Mouse (Mus musculus) testis, adult 2 months (tissue): ENCODE measurements at regions not wholly inside any gene's neighbourhood (a gene's known extent, or its start where the extent isn't known, plus 50 kb on each side); places are given as distances from the start of the nearest gene placed in this dataset.

ENCODE experiments used
- H3K27ac ChIP-seq: fragments of 200-500 bp; 2 replicates; pipeline ENCODE4 v1.5.1; 2012; ENCODE audit warnings: low read depth, low read length; ENCODE audit not compliant: control insufficient read depth, insufficient read depth
- H3K27me3 ChIP-seq: fragments of 200-500 bp; 2 replicates; pipeline ENCODE4 v1.6.1; 2012; ENCODE audit warnings: mild to moderate bottlenecking, low read length, moderate library complexity; ENCODE audit not compliant: control insufficient read depth, insufficient read depth
- H3K36me3 ChIP-seq: fragments of 200-500 bp; 2 replicates; pipeline ENCODE4 v1.6.1; 2012; ENCODE audit warnings: mild to moderate bottlenecking, low read length; ENCODE audit not compliant: control insufficient read depth, insufficient read depth
- H3K4me1 ChIP-seq: fragments of 200-500 bp; 2 replicates; pipeline ENCODE4 v1.6.1; 2012; ENCODE audit warnings: low read length; ENCODE audit not compliant: control insufficient read depth, insufficient read depth
- H3K4me3 ChIP-seq: fragments of 200-500 bp; 2 replicates; pipeline ENCODE4 v1.5.1; 2012; ENCODE audit warnings: low read depth, mild to moderate bottlenecking, low read length, moderate library complexity, mixed read lengths; ENCODE audit not compliant: control insufficient read depth
- CTCF ChIP-seq: fragments of 200-500 bp; IDR thresholded peaks from 2 replicates; pipeline ENCODE4 v1.5.1; 2012; ENCODE audit warnings: low read depth, mild to moderate bottlenecking, inconsistent platforms, low read length, moderate library complexity; ENCODE audit not compliant: control insufficient read depth, insufficient read depth, insufficient replicate concordance
- POLR2A ChIP-seq: fragments of 200-500 bp; IDR thresholded peaks from 2 replicates; pipeline ENCODE4 v1.6.1; 2012; ENCODE audit warnings: low read depth, mild to moderate bottlenecking, inconsistent platforms, low read length, moderate library complexity; ENCODE audit not compliant: control insufficient read depth

- no peak overlapping the region for H3K27ac ChIP-seq
- TF ChIP-seq POLR2A: no peak
- no peak for TF ChIP-seq CTCF
- no peaks in the 10 kb centered on the region for H3K36me3 ChIP-seq
- no peak overlapping the region for H3K4me3 ChIP-seq
- no peaks in the 10 kb centered on the region for H3K27me3 ChIP-seq
- no peaks in the 10 kb centered on the region for H3K4me1 ChIP-seq
Observed at GRCm38 (mm10) chr17:22795213-22795612, 71.7 kb downstream of the Zfp945 start.

GRCm38 (mm10) chr17:22784481-22784880, 82.5 kb downstream of the Zfp945 start:
- no peak overlapping the region for H3K4me3 ChIP-seq
- TF ChIP-seq POLR2A (no peak), CTCF (no peak)
- no peaks in the 10 kb centered on the region for H3K27me3 ChIP-seq
- no peaks in the 10 kb centered on the region for H3K36me3 ChIP-seq
- H3K4me1 ChIP-seq: no peaks in the 10 kb centered on the region
- no peak overlapping the region for H3K27ac ChIP-seq

GRCm38 (mm10) chr17:22745736-22746135, 121.2 kb downstream of the Zfp945 start:
- Histone ChIP-seq H3K27ac (no peak overlapping the region), H3K36me3 (no peaks in the 10 kb centered on the region), H3K4me1 (no peaks in the 10 kb centered on the region), H3K4me3 (no peak overlapping the region), H3K27me3 (no peaks in the 10 kb centered on the region)
- TF ChIP-seq CTCF: no peak
- no peak for TF ChIP-seq POLR2A

GRCm38 (mm10) chr17:22739581-22740178, 127.3 kb downstream of the Zfp945 start:
- Histone ChIP-seq H3K27me3 (no peaks in the 10 kb centered on the region), H3K4me3 (peak overlapping the region; percentile 75), H3K27ac (no peak overlapping the region), H3K4me1 (peaks cover 2% of the 10 kb centered on the region), H3K36me3 (no peaks in the 10 kb centered on the region)
- TF ChIP-seq POLR2A: no peak
- no peak for TF ChIP-seq CTCF

GRCm38 (mm10) chr17:22739173-22739572, 127.8 kb downstream of the Zfp945 start:
- no peak overlapping the region for H3K27ac ChIP-seq
- peak overlapping the region; percentile 75 for H3K4me3 ChIP-seq
- TF ChIP-seq CTCF (no peak), POLR2A (no peak)
- H3K27me3 ChIP-seq: no peaks in the 10 kb centered on the region
- H3K36me3 ChIP-seq: no peaks in the 10 kb centered on the region
- H3K4me1 ChIP-seq: peaks cover 2% of the 10 kb centered on the region

- Histone ChIP-seq H3K4me3 (no peak overlapping the region), H3K27ac (no peak overlapping the region), H3K27me3 (no peaks in the 10 kb centered on the region), H3K4me1 (peaks cover 2% of the 10 kb centered on the region), H3K36me3 (no peaks in the 10 kb centered on the region)
- TF ChIP-seq CTCF (no peak), POLR2A (no peak)
Observed at GRCm38 (mm10) chr17:22736360-22736759, 130.6 kb downstream of the Zfp945 start.
